Mouse (Mus musculus) heart, embryonic 10.5 days (tissue): ENCODE results near the gene Erfe. TPM values are rescaled to one million over a fixed set of nuclear protein-coding genes. Genes with fewer than 3 reads are reported as not detected.

Experiments used
- DNase-seq: peaks from one replicate; pipeline ENCODE4 v3.0.0-alpha.2; 2017; ENCODE audit warnings: low spot score
- H3K27ac ChIP-seq: fragments of 300-500 bp; sonication (generic); 2 replicates; pipeline ENCODE4 v1.5.1; 2016; ENCODE audit warnings: mild to moderate bottlenecking
- H3K27me3 ChIP-seq: fragments of 300-500 bp; sonication (generic); 2 replicates; pipeline ENCODE4 v1.6.1; 2016; ENCODE audit warnings: mild to moderate bottlenecking; ENCODE audit not compliant: poor library complexity, insufficient read depth, severe bottlenecking
- H3K36me3 ChIP-seq: fragments of 300-500 bp; sonication (generic); 2 replicates; pipeline ENCODE4 v1.6.1; 2016; ENCODE audit warnings: mild to moderate bottlenecking, moderate library complexity
- H3K4me1 ChIP-seq: fragments of 300-500 bp; sonication (generic); 2 replicates; pipeline ENCODE4 v1.6.1; 2016; ENCODE audit warnings: mild to moderate bottlenecking
- H3K4me3 ChIP-seq: fragments of 300-500 bp; sonication (generic); 2 replicates; pipeline ENCODE4 v1.5.1; 2016; ENCODE audit warnings: mild to moderate bottlenecking, moderate library complexity
- H3K9me3 ChIP-seq: fragments of 300-500 bp; sonication (generic); 2 replicates; pipeline ENCODE4 v1.6.1; 2016; ENCODE audit warnings: mild to moderate bottlenecking, moderate library complexity
- WGBS: fragments of 180-500 bp; shearing (Covaris S2); methylation state at CpG from one replicate; pipeline ENCODE4 v1.1.7; 2016; 5-methylcytosine and 5-hydroxymethylcytosine counted together
- polyA plus RNA-seq: library from polyadenylated mRNA; unstranded; fragments of >200 nt; fragmentation: Nextera tagmentation; extraction: Ambion mirVana; gene quantifications from 2 replicates; pipeline ENCODE4 v1.2.1, GENCODE M21; 2016

Erfe gene
- polyA plus RNA-seq, 1 experiment from 2014 or later = 2.2 TPM

GRCm38 (mm10) chr1:91397927-91398259 is 31.7 kb downstream of the Erfe start:
- no peak for DNase-seq
- Histone ChIP-seq H3K4me3 (peak overlapping the region; percentile 86), H3K27me3 (0 out of 2 replicates have a peak, but pooled peaks cover 4% of the 10 kb centered on the region), H3K36me3 (peaks cover 27% of the 10 kb centered on the region), H3K4me1 (peaks cover 12% of the 10 kb centered on the region), H3K27ac (peak overlapping the region; percentile 95), H3K9me3 (no peaks in the 10 kb centered on the region)
- WGBS = under 1% methylated on average over 12 of the region's 12 CpGs

- peak within 1 kb of the TSS; percentile 95 for H3K27ac ChIP-seq
- under 1% methylated on average over 59 of the region's 91 CpGs for WGBS
- H3K4me3 ChIP-seq = peak within 1 kb of the TSS; percentile 86
- H3K4me1 ChIP-seq = peaks cover 12% of the 10 kb centered on the region
- DNase-seq = peak; percentile 93
- H3K36me3 ChIP-seq = peaks cover 22% of the 10 kb centered on the region
- H3K9me3 ChIP-seq = no peaks in the 10 kb centered on the region
- H3K27me3 ChIP-seq = 0 out of 2 replicates have a peak, but pooled peaks cover 4% of the 10 kb centered on the region
These were observed 32.2 kb downstream of the Erfe start, which contains the start of gene Ilkap for GRCm38 (mm10) chr1:91398260-91399062. Ilkap (minus strand) TSS chr1:91398815.

GRCm38 (mm10) chr1:91404976-91405375 is 38.7 kb downstream of the Erfe start:
- no peak for DNase-seq
- H3K9me3 ChIP-seq = no peaks in the 10 kb centered on the region
- 13% methylated on average over 1 of the region's 1 CpGs for WGBS
- H3K4me3 ChIP-seq = no peak overlapping the region
- no peaks in the 10 kb centered on the region for H3K36me3 ChIP-seq
- H3K4me1 ChIP-seq = peaks cover 6% of the 10 kb centered on the region; the same call in 1 of the 2 replicates
- H3K27me3 ChIP-seq = peaks cover 33% of the 10 kb centered on the region
- no peak overlapping the region for H3K27ac ChIP-seq

- H3K4me3 ChIP-seq = no peak overlapping the region
- H3K27me3 ChIP-seq = peaks cover 33% of the 10 kb centered on the region
- no peaks in the 10 kb centered on the region for H3K9me3 ChIP-seq
- no peak overlapping the region for H3K27ac ChIP-seq
- no peaks in the 10 kb centered on the region for H3K36me3 ChIP-seq
- peaks cover 6% of the 10 kb centered on the region; the same call in 1 of the 2 replicates for H3K4me1 ChIP-seq
- no peak for DNase-seq
- WGBS = 43% methylated on average over 23 of the region's 23 CpGs
These were observed 39.4 kb downstream of the Erfe start for GRCm38 (mm10) chr1:91405406-91406169.

- H3K4me3 ChIP-seq = no peak overlapping the region
- no peaks in the 10 kb centered on the region; the same call in 1 of the 2 replicates for H3K36me3 ChIP-seq
- 66% methylated on average over 4 of the region's 4 CpGs for WGBS
- no peaks in the 10 kb centered on the region for H3K9me3 ChIP-seq
- H3K27me3 ChIP-seq = peaks cover 29% of the 10 kb centered on the region
- H3K27ac ChIP-seq = no peak overlapping the region
- H3K4me1 ChIP-seq = peaks cover 20% of the 10 kb centered on the region
- DNase-seq = no peak
These were observed 41.6 kb downstream of the Erfe start for GRCm38 (mm10) chr1:91407819-91408218.

GRCm38 (mm10) chr1:91411631-91412285 is 45.5 kb downstream of the Erfe start:
- WGBS = 67% methylated on average over 8 of the region's 8 CpGs
- no peak for DNase-seq
- H3K27ac ChIP-seq = peak overlapping the region; percentile 92; the same call in 1 of the 2 replicates
- peaks cover 36% of the 10 kb centered on the region for H3K4me1 ChIP-seq
- H3K27me3 ChIP-seq = peaks cover 2% of the 10 kb centered on the region; the same call in 1 of the 2 replicates
- no peaks in the 10 kb centered on the region; the same call in 1 of the 2 replicates for H3K36me3 ChIP-seq
- H3K9me3 ChIP-seq = no peaks in the 10 kb centered on the region
- H3K4me3 ChIP-seq = peak overlapping the region; percentile 75

- Histone ChIP-seq H3K27me3 (0 out of 2 replicates have a peak, but pooled peaks cover 3% of the 10 kb centered on the region), H3K36me3 (no peaks in the 10 kb centered on the region; the same call in 1 of the 2 replicates), H3K9me3 (no peaks in the 10 kb centered on the region), H3K4me3 (peak overlapping the region; percentile 75), H3K4me1 (peaks cover 41% of the 10 kb centered on the region), H3K27ac (peak overlapping the region; percentile 92)
- peak; percentile 81 for DNase-seq
- 5% methylated on average over 65 of the region's 65 CpGs for WGBS
These were observed 46.2 kb downstream of the Erfe start for GRCm38 (mm10) chr1:91412286-91413029.

- H3K27ac ChIP-seq = peak overlapping the region; percentile 92
- H3K4me3 ChIP-seq = peak overlapping the region; percentile 75
- H3K36me3 ChIP-seq = peaks cover 5% of the 10 kb centered on the region; the same call in 1 of the 2 replicates
- peak; percentile 99 for DNase-seq
- H3K4me1 ChIP-seq = peaks cover 43% of the 10 kb centered on the region
- no peaks in the 10 kb centered on the region for H3K9me3 ChIP-seq
- under 1% methylated on average over 34 of the region's 34 CpGs for WGBS
- 0 out of 2 replicates have a peak, but pooled peaks cover 3% of the 10 kb centered on the region for H3K27me3 ChIP-seq
These were observed 46.8 kb downstream of the Erfe start for GRCm38 (mm10) chr1:91413030-91413506.

GRCm38 (mm10) chr1:91413536-91413897 is 47.3 kb downstream of the Erfe start:
- Histone ChIP-seq H3K4me3 (peak overlapping the region; percentile 75), H3K27ac (peak overlapping the region; percentile 92), H3K4me1 (peaks cover 44% of the 10 kb centered on the region), H3K9me3 (no peaks in the 10 kb centered on the region), H3K27me3 (0 out of 2 replicates have a peak, but pooled peaks cover 3% of the 10 kb centered on the region), H3K36me3 (peaks cover 9% of the 10 kb centered on the region; the same call in 1 of the 2 replicates)
- DNase-seq = no peak
- WGBS = under 1% methylated on average over 14 of the region's 14 CpGs

- H3K27me3 ChIP-seq = 0 out of 2 replicates have a peak, but pooled peaks cover 3% of the 10 kb centered on the region
- peaks cover 10% of the 10 kb centered on the region; the same call in 1 of the 2 replicates for H3K36me3 ChIP-seq
- DNase-seq = peak; percentile 93
- H3K4me1 ChIP-seq = peaks cover 44% of the 10 kb centered on the region
- H3K9me3 ChIP-seq = no peaks in the 10 kb centered on the region
- WGBS = under 1% methylated on average over 36 of the region's 39 CpGs
- H3K27ac ChIP-seq = peak within 1 kb of the TSS; percentile 92
- peak within 1 kb of the TSS; percentile 75 for H3K4me3 ChIP-seq
These were observed 47.8 kb downstream of the Erfe start, which contains the start of gene Hes6 for GRCm38 (mm10) chr1:91413898-91414594. Hes6 (minus strand) TSS chr1:91414038.

- 71% methylated on average over 4 of the region's 4 CpGs for WGBS
- peaks cover 44% of the 10 kb centered on the region for H3K4me1 ChIP-seq
These were observed 48.7 kb downstream of the Erfe start for GRCm38 (mm10) chr1:91414903-91415302.

More at GRCm38 (mm10) chr1:91414903-91415302, 48.7 kb downstream of the Erfe start:
- H3K9me3 ChIP-seq = no peaks in the 10 kb centered on the region
- no peak for DNase-seq
- H3K4me3 ChIP-seq = peak overlapping the region; percentile 75; the same call in 1 of the 2 replicates
- peak overlapping the region; percentile 92 for H3K27ac ChIP-seq
- 0 out of 2 replicates have a peak, but pooled peaks cover 3% of the 10 kb centered on the region for H3K27me3 ChIP-seq
- peaks cover 17% of the 10 kb centered on the region; the same call in 1 of the 2 replicates for H3K36me3 ChIP-seq
